Mouse (Mus musculus) brain, embryonic 14.5 days (tissue): ENCODE measurements around the gene Ift172.

Experiments
- CTCF ChIP-seq: fragments of 200-500 bp; IDR thresholded peaks from 2 replicates; pipeline ENCODE4 v1.5.1; 2012; ENCODE audit warnings: inconsistent platforms, mild to moderate bottlenecking, moderate library complexity, borderline replicate concordance; ENCODE audit not compliant: insufficient read depth, insufficient read length; ENCODE audit errors: extremely low read depth
- POLR2A ChIP-seq: fragments of 200-500 bp; IDR thresholded peaks from 2 replicates; pipeline ENCODE4 v1.6.1; 2012; ENCODE audit warnings: mild to moderate bottlenecking, inconsistent platforms, borderline replicate concordance; ENCODE audit not compliant: poor library complexity, insufficient read depth, insufficient read length, severe bottlenecking; ENCODE audit errors: extremely low read depth

DNA sequence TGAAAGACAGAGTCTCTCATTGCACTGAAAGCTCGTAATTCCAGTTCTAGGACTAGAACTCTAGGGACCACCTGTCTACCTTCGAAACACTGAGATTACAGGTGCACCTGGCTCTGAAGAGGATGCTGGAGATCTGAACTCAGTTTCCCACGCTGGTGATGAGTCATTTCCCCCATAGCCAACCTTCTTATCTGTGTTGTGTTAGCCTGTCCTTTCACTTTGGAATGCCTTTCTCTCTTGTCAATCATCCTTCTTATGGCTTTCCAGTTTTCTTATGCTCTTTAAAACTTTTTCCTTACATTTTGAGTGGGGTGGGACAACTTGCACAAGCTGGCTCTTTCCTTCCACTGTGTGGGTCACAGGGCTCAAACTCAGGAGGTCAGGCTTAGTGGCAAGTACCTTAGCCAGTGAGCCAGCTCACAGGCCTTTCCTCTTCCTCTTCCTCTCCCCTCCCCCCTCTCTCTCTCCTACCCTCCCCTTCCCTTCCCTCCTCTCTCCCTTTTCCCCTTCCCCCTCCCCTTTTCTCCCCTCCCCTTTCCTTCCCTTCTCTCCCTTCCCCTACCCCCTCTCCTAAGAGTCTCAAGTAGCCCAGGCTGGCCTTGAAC is 1.2 kb downstream of the Ift172 start:
- TF ChIP-seq CTCF (no peak), POLR2A (no peak)
